16 mouse cellular contexts compared by ENCODE assay signal in genomic region chr16:61990397-61991070, GRCm38 (mm10).
A peak's percentile ranks its signal among the peaks of the same experiment; 100 is the strongest.
DNase-seq lines count a peak whose midpoint lies in the region; ATAC-seq and TF ChIP-seq lines count a peak whose summit lies in the region.
"Had no signal": no experiment of that assay in that cellular context is flagged by ENCODE, and none has a peak within 500 bp of the region (broad histone marks: within the 10 kb centered on the region; RNA-seq: fewer than 3 reads in every experiment).

No protein-coding gene starts in this region.

- H3K9me3 ChIP-seq in forebrain, embryonic 13.5 days (replicated peaks), result no peaks in the 10 kb centered on the region
- no peaks in the 10 kb centered on the region for H3K9me3 ChIP-seq in forebrain, embryonic 12.5 days
- no peaks in the 10 kb centered on the region for H3K9me3 ChIP-seq in hindbrain, embryonic 10.5 days
- H3K9me3 ChIP-seq in midbrain, postnatal 0 days (ENCODE audit: low read length), result no peaks in the 10 kb centered on the region
- H3K9me3 ChIP-seq: embryonic facial prominence, embryonic 15.5 days; limb, embryonic 15.5 days had no signal

- peak; percentile 55; the same call in 1 of the 2 replicates for ATAC-seq in forebrain, embryonic 13.5 days
- no peak for ATAC-seq in forebrain, embryonic 12.5 days (ENCODE audit: low FRiP score)
- ATAC-seq in midbrain, postnatal 0 days (ENCODE audit: low FRiP score), result no peak
- no peak for ATAC-seq in frontal cortex, adult (ENCODE audit: low TSS enrichment)

- no peak overlapping the region for H3K27ac ChIP-seq in forebrain, embryonic 13.5 days
- H3K27ac ChIP-seq in forebrain, embryonic 12.5 days, result no peak overlapping the region
- H3K27ac ChIP-seq in hindbrain, embryonic 10.5 days, result peak overlapping the region; percentile 35; the same call in 1 of the 2 replicates
- H3K27ac ChIP-seq in midbrain, postnatal 0 days (ENCODE audit: low read depth, low read length), result no peak overlapping the region
- H3K27ac ChIP-seq: embryonic facial prominence, embryonic 15.5 days; limb, embryonic 15.5 days had no signal

- H3K4me2 ChIP-seq in forebrain, embryonic 13.5 days, result no peak overlapping the region
- no peak overlapping the region for H3K4me2 ChIP-seq in forebrain, embryonic 12.5 days
- no peak overlapping the region for H3K4me2 ChIP-seq in midbrain, postnatal 0 days (ENCODE audit: low read depth, low read length, poor library complexity, severe bottlenecking)
- H3K4me2 ChIP-seq: embryonic facial prominence, embryonic 15.5 days; limb, embryonic 15.5 days had no signal

- 9% methylated on average over 1 of the region's 1 CpGs for WGBS in forebrain, embryonic 13.5 days
- 24% methylated on average over 1 of the region's 1 CpGs for WGBS in forebrain, embryonic 12.5 days
- WGBS in hindbrain, embryonic 10.5 days, result 26% methylated on average over 1 of the region's 1 CpGs
- WGBS in midbrain, postnatal 0 days, result 7% methylated on average over 1 of the region's 1 CpGs

- no peak overlapping the region for H3K9ac ChIP-seq in forebrain, embryonic 13.5 days
- H3K9ac ChIP-seq in forebrain, embryonic 12.5 days, result no peak overlapping the region
- no peak overlapping the region for H3K9ac ChIP-seq in midbrain, postnatal 0 days (replicated peaks; ENCODE audit: low read length, poor library complexity, severe bottlenecking)
- H3K9ac ChIP-seq: embryonic facial prominence, embryonic 15.5 days; limb, embryonic 15.5 days had no signal

- DNase-seq in hindbrain, embryonic 10.5 days (ENCODE audit: low spot score), result no peak
- peak; percentile 3 for DNase-seq in mesoderm, embryonic 11.5 days (ENCODE audit: low read depth, low spot score)
- DNase-seq in midbrain, postnatal 0 days (ENCODE audit: low spot score), result peak; percentile 21
- no peak for DNase-seq in ovary, adult 18-20 months (ENCODE audit: low spot score)
- DNase-seq in heart, adult 9 months (ENCODE audit: low spot score in 2 of 2), result no peak
- DNase-seq: cerebellum, adult 2 months; gastrocnemius, postnatal 14 days; kidney, adult 8-10 months; kidney, postnatal 4 days; thymus, adult 18-20 months had no signal

- peaks cover 7% of the 10 kb centered on the region; the same call in 1 of the 2 replicates for H3K4me1 ChIP-seq in forebrain, embryonic 13.5 days
- peaks cover 8% of the 10 kb centered on the region for H3K4me1 ChIP-seq in forebrain, embryonic 12.5 days
- H3K4me1 ChIP-seq in hindbrain, embryonic 10.5 days (replicated peaks), result peaks cover 16% of the 10 kb centered on the region
- H3K4me1 ChIP-seq in midbrain, postnatal 0 days (ENCODE audit: insufficient read depth, low read length), result no peaks in the 10 kb centered on the region
- H3K4me1 ChIP-seq: embryonic facial prominence, embryonic 15.5 days; limb, embryonic 15.5 days had no signal

- H3K27me3 ChIP-seq in forebrain, embryonic 13.5 days, result no peaks in the 10 kb centered on the region
- H3K27me3 ChIP-seq in forebrain, embryonic 12.5 days, result no peaks in the 10 kb centered on the region
- no peaks in the 10 kb centered on the region for H3K27me3 ChIP-seq in hindbrain, embryonic 10.5 days (ENCODE audit: insufficient read depth, poor library complexity, severe bottlenecking)
- H3K27me3 ChIP-seq in midbrain, postnatal 0 days (ENCODE audit: insufficient read depth, low read length), result no peaks in the 10 kb centered on the region
- H3K27me3 ChIP-seq: CH12.LX; embryonic facial prominence, embryonic 15.5 days; limb, embryonic 15.5 days had no signal

- no peak overlapping the region for H3K4me3 ChIP-seq in forebrain, embryonic 13.5 days
- H3K4me3 ChIP-seq in forebrain, embryonic 12.5 days (replicated peaks), result no peak overlapping the region
- no peak overlapping the region for H3K4me3 ChIP-seq in hindbrain, embryonic 10.5 days
- no peak overlapping the region for H3K4me3 ChIP-seq in midbrain, postnatal 0 days (ENCODE audit: low read depth, low read length)
- H3K4me3 ChIP-seq: embryonic facial prominence, embryonic 15.5 days; limb, embryonic 15.5 days had no signal

- H3K36me3 ChIP-seq in forebrain, embryonic 13.5 days (ENCODE audit: poor library complexity, severe bottlenecking), result no peaks in the 10 kb centered on the region
- no peaks in the 10 kb centered on the region for H3K36me3 ChIP-seq in forebrain, embryonic 12.5 days (replicated peaks)
- H3K36me3 ChIP-seq in hindbrain, embryonic 10.5 days, result no peaks in the 10 kb centered on the region
- no peaks in the 10 kb centered on the region for H3K36me3 ChIP-seq in midbrain, postnatal 0 days (ENCODE audit: insufficient read depth, low read length)
- H3K36me3 ChIP-seq: embryonic facial prominence, embryonic 15.5 days; limb, embryonic 15.5 days had no signal

- no peak for TF ChIP-seq CTCF in midbrain, postnatal 0 days (IDR thresholded peaks at IDR 0.05)

Comparison
In these comparisons a context has a peak if more than half of its experiments do, and no peak if none do; other contexts are left out.
1. DNase-seq: peak in mesoderm, embryonic 11.5 days (single experiment) and midbrain, postnatal 0 days (single experiment); none in hindbrain, embryonic 10.5 days (single experiment), ovary, adult 18-20 months (single experiment) and heart, adult 9 months (0 of 2).